Mouse (Mus musculus) midbrain, embryonic 13.5 days (tissue): ENCODE results near the gene Ccna2. TPM values are rescaled to one million over a fixed set of nuclear protein-coding genes. Genes with fewer than 3 reads are reported as not detected.

Experiments
- ATAC-seq: fragments of 200-750 bp; cut with Nextera tagmentation; 2 replicates; pipeline ENCODE4 v1.8.0; 2017; ENCODE audit warnings: mild to moderate bottlenecking, moderate TSS enrichment, moderate library complexity
- H3K27ac ChIP-seq: fragments of 300-500 bp; sonication (generic); 2 replicates; pipeline ENCODE4 v1.5.1; 2015; ENCODE audit warnings: inconsistent platforms, mild to moderate bottlenecking, moderate library complexity
- H3K27me3 ChIP-seq: fragments of 300-500 bp; sonication (generic); 2 replicates; pipeline ENCODE4 v1.6.1; 2015; ENCODE audit warnings: mild to moderate bottlenecking, inconsistent platforms
- H3K36me3 ChIP-seq: fragments of 300-500 bp; sonication (generic); 2 replicates; pipeline ENCODE4 v1.6.1; 2015; ENCODE audit warnings: mild to moderate bottlenecking, inconsistent platforms
- H3K4me1 ChIP-seq: fragments of 300-500 bp; sonication (generic); replicated peaks from 2 replicates; pipeline ENCODE4 v1.6.1; 2015; ENCODE audit warnings: inconsistent platforms
- H3K4me2 ChIP-seq: fragments of 300-500 bp; sonication (generic); replicated peaks from 2 replicates; pipeline ENCODE4 v1.6.1; 2015; ENCODE audit warnings: moderate library complexity, mild to moderate bottlenecking, inconsistent platforms
- H3K4me3 ChIP-seq: fragments of 300-500 bp; sonication (generic); replicated peaks from 2 replicates; pipeline ENCODE4 v1.5.1; 2015; ENCODE audit warnings: mild to moderate bottlenecking, inconsistent platforms
- H3K9ac ChIP-seq: fragments of 300-500 bp; sonication (generic); replicated peaks from 2 replicates; pipeline ENCODE4 v1.6.1; 2015; ENCODE audit warnings: mild to moderate bottlenecking, inconsistent platforms
- H3K9me3 ChIP-seq: fragments of 300-500 bp; sonication (generic); 2 replicates; pipeline ENCODE4 v1.6.1; 2016; ENCODE audit warnings: mild to moderate bottlenecking, inconsistent platforms
- WGBS: fragments of 180-500 bp; shearing (Covaris S2); methylation state at CpG from one replicate; pipeline ENCODE4 v1.1.7; 2015; 5-methylcytosine and 5-hydroxymethylcytosine counted together
- polyA plus RNA-seq: library from polyadenylated mRNA; unstranded; fragments of >200 nt; fragmentation: Nextera tagmentation; extraction: Ambion mirVana; gene quantifications from 2 replicates; pipeline ENCODE4 v1.2.1, GENCODE M21; 2015

Ccna2 gene
- polyA plus RNA-seq, 1 experiment from 2014 or later, result 84.2 TPM

DNA sequence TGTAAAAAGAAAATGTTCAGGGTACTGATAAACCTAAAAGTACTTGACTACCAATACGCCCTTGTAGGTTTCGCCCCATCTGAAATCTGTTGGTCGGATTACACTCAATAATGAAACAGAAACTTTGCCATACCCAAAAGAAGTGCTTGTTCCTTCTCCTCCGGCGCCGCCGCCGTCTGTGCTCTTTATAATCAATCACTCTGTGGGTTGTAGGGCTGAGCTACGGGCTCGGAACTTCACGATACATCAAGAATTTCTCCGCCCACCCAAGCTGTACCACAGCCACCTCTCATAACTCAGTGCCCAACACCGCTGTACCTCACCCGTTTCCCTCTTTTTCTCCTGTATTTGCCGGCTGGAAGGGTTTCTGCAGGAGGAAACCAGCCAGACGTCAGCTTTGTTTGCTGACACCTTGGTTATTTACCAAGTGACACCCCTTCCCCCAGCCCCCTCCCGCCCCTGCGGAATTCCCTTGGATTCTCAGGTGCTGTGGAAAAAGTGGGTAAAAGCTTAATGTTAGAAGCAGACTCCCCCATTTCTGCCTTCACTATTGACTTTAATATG is 39.9 kb downstream of the Ccna2 start:
- H3K36me3 ChIP-seq, result no peaks in the 10 kb centered on the region
- 0 out of 2 replicates have a peak, but pooled peaks cover 12% of the 10 kb centered on the region for H3K4me1 ChIP-seq
- H3K4me2 ChIP-seq, result peak overlapping the region; percentile 38
- no peak overlapping the region; the same call in 1 of the 2 replicates for H3K4me3 ChIP-seq
- H3K27me3 ChIP-seq, result peaks cover 14% of the 10 kb centered on the region; the same call in 1 of the 2 replicates
- ATAC-seq, result no peak
- WGBS, result 21% methylated on average over 18 of the region's 18 CpGs
- no peaks in the 10 kb centered on the region for H3K9me3 ChIP-seq
- no peak overlapping the region for H3K9ac ChIP-seq
- no peak overlapping the region for H3K27ac ChIP-seq

DNA sequence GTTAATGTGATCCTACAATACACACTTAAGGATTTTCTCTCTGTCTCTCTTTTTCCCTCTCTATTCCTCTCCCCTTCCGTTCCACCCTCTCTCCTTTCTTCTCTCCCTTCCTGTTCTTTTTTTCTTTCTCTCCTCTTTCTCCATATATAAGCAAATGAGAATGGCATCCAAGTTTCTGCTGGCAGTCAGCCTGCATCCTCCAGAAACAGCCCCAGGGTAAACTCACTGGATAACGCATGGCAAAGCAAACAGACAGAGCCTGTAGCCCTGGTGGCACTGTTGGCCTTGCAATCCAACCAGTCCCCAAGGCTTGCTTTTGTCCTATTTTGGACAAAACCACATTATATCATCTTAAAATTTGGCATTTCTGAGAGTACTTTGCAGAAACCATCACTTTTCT is 40.7 kb downstream of the Ccna2 start:
- 45% methylated on average over 2 of the region's 2 CpGs for WGBS
- Histone ChIP-seq H3K4me2 (no peak overlapping the region), H3K36me3 (no peaks in the 10 kb centered on the region), H3K27me3 (peaks cover 14% of the 10 kb centered on the region; the same call in 1 of the 2 replicates), H3K4me3 (no peak overlapping the region), H3K27ac (no peak overlapping the region), H3K9ac (no peak overlapping the region), H3K4me1 (0 out of 2 replicates have a peak, but pooled peaks cover 12% of the 10 kb centered on the region), H3K9me3 (no peaks in the 10 kb centered on the region)
- no peak for ATAC-seq

- 79% methylated on average over 5 of the region's 5 CpGs for WGBS
- Histone ChIP-seq H3K4me2 (no peak overlapping the region), H3K27me3 (peaks cover 14% of the 10 kb centered on the region; the same call in 1 of the 2 replicates), H3K4me3 (no peak overlapping the region), H3K4me1 (0 out of 2 replicates have a peak, but pooled peaks cover 12% of the 10 kb centered on the region), H3K27ac (no peak overlapping the region), H3K36me3 (no peaks in the 10 kb centered on the region), H3K9me3 (no peaks in the 10 kb centered on the region), H3K9ac (no peak overlapping the region)
- no peak for ATAC-seq
These were observed 41.2 kb downstream of the Ccna2 start for GRCm38 (mm10) chr3:36530781-36531180.

GRCm38 (mm10) chr3:36530345-36530744 is 41.6 kb downstream of the Ccna2 start:
- Histone ChIP-seq H3K4me2 (no peak overlapping the region), H3K27me3 (peaks cover 14% of the 10 kb centered on the region; the same call in 1 of the 2 replicates), H3K4me3 (no peak overlapping the region), H3K4me1 (0 out of 2 replicates have a peak, but pooled peaks cover 12% of the 10 kb centered on the region), H3K27ac (no peak overlapping the region), H3K36me3 (no peaks in the 10 kb centered on the region), H3K9ac (no peak overlapping the region), H3K9me3 (no peaks in the 10 kb centered on the region)
- 91% methylated on average over 6 of the region's 6 CpGs for WGBS
- ATAC-seq, result no peak

GRCm38 (mm10) chr3:36524466-36524865 is 47.5 kb downstream of the Ccna2 start:
- no peaks in the 10 kb centered on the region for H3K36me3 ChIP-seq
- no peak overlapping the region for H3K9ac ChIP-seq
- H3K27ac ChIP-seq, result no peak overlapping the region
- no peak overlapping the region for H3K4me2 ChIP-seq
- H3K27me3 ChIP-seq, result peaks cover 24% of the 10 kb centered on the region
- no peak overlapping the region for H3K4me3 ChIP-seq
- WGBS, result 88% methylated on average over 3 of the region's 3 CpGs
- no peaks in the 10 kb centered on the region for H3K9me3 ChIP-seq
- no peak for ATAC-seq
- peaks cover 16% of the 10 kb centered on the region for H3K4me1 ChIP-seq

DNA sequence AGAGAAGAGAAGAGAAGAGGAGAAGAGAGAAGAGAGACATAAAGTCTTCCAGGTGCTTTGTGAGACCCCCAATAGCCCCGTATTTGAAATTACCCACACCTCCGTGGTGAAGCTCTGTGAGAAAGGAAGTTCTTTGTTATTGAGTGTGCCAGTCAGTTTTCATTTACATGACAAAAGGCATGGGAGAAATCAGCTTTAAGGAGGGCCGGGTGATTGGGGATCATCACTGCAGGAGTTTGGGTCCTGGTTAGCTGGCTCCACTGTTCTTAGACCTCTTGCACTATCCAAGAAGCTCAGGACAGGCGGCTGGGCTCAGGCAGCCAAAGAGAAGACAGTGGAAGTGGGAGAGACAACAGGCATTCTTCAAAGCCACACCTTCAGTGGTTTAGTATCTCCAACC is 49.8 kb downstream of the Ccna2 start:
- peak overlapping the region; percentile 66; the same call in 1 of the 2 replicates for H3K4me3 ChIP-seq
- ATAC-seq, result no peak
- no peak overlapping the region for H3K9ac ChIP-seq
- H3K9me3 ChIP-seq, result no peaks in the 10 kb centered on the region
- H3K27me3 ChIP-seq, result peaks cover 27% of the 10 kb centered on the region
- WGBS, result 1% methylated on average over 4 of the region's 4 CpGs
- peaks cover 16% of the 10 kb centered on the region for H3K4me1 ChIP-seq
- H3K36me3 ChIP-seq, result no peaks in the 10 kb centered on the region
- no peak overlapping the region for H3K27ac ChIP-seq
- peak overlapping the region; percentile 96 for H3K4me2 ChIP-seq

DNA sequence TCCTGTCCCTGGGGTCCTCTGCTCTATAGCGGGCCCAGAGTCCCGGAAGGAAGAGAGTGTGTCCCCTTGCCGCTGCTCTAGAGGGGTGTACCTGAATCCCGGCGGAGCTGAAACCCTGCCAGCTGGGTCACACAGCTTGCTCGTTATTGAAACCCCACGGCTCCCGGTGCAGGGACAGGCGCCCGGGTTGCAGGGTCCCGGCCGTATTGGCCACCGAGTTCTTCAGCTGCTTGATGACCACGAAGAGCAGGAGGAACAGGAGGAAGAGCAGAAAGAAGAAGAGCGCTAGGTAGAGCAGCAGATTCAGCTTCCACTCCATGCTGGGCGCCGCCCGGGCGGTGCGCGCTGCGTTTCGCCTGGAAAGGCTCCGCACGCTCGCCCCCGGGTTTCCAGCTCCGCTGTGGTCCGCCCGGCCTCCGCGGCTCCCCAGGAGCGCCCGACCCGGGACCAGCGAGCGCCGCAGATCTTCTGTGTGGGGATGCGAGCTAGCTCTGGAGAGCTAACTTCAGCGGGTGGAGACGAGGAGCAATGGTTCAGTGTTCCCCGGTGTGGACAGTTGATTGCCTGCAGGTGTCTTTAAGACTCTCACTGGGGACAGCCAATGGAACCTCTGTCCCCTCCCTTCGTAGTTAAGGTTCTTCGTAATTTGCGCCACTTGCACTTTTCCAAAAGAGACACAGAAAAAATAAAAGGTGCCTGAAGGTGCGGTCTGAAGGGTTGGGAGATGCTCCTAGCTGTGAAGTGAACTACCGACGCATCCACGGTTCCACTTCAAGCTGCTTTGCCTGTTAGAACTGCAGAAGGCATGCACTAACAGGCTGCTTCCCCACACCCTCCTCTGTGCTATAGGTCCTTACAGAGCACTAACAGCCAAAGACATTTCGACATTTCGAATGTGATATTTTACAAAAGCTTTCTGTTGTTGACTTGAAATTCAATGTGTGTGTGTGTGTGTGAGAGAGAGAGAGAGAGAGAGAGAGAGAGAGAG is 50.6 kb downstream of the Ccna2 start, which contains the start of gene Gm11549:
TSS of gene Gm11549 (minus strand) at position 741 of the 988 bp plus-strand sequence.
- peak within 1 kb of the TSS; percentile 75 for H3K9ac ChIP-seq
- WGBS, result under 1% methylated on average over 51 of the region's 51 CpGs
- ATAC-seq, result peak; percentile 80

DNA sequence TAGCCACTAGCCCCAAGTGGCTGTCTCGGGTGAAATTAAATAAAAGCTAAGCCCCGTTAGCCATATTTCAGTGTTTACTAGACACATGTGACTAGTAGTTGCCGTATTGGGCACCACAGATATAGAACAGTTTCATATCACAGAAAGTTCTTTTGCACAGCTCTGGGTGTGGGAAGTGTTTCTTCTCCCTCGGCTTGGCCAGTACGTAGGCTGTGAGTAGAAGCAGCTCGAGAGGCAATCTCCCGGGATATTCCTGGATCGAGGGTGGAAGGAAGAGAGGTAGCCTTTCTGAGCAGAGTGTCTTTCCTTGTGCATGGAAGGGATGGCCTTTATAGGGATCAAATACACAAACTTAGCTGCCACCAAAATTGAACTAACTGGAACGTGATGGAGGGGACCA is 55.8 kb downstream of the Ccna2 start:
- H3K4me1 ChIP-seq, result peaks cover 6% of the 10 kb centered on the region; the same call in 1 of the 2 replicates
- WGBS, result 92% methylated on average over 9 of the region's 9 CpGs
- no peak for ATAC-seq
- H3K36me3 ChIP-seq, result no peaks in the 10 kb centered on the region
- H3K9me3 ChIP-seq, result no peaks in the 10 kb centered on the region
- H3K27ac ChIP-seq, result no peak overlapping the region
- H3K4me2 ChIP-seq, result no peak overlapping the region
- H3K9ac ChIP-seq, result no peak overlapping the region
- H3K27me3 ChIP-seq, result peaks cover 12% of the 10 kb centered on the region
- no peak overlapping the region for H3K4me3 ChIP-seq

More for the DNA sequence above, 50.6 kb downstream of the Ccna2 start, which contains the start of gene Gm11549:
- Histone ChIP-seq H3K36me3 (no peaks in the 10 kb centered on the region), H3K27ac (no peak within 1 kb of the TSS), H3K4me3 (peak within 1 kb of the TSS; percentile 66), H3K4me2 (peak within 1 kb of the TSS; percentile 96), H3K9me3 (no peaks in the 10 kb centered on the region), H3K27me3 (peaks cover 27% of the 10 kb centered on the region), H3K4me1 (peaks cover 16% of the 10 kb centered on the region)

Other genes with a start within 250 kb of the Ccna2 start
- 49.5 and 57.5 TPM in 2 replicates for gene Anxa5, start 96.3 kb downstream of the Ccna2 start, polyA plus RNA-seq
- gene 1810062G17Rik, start 96.2 kb downstream of the Ccna2 start, polyA plus RNA-seq, result 0.71 TPM in 1 of 2 replicates, not detected in the other
- gene Gm11549, start 50.3 kb downstream of the Ccna2 start, polyA plus RNA-seq, result 0.52 and 0.71 TPM in 2 replicates
- 93.0 and 98.3 TPM in 2 replicates for gene Exosc9, start 19.5 kb downstream of the Ccna2 start, polyA plus RNA-seq
- 22.1 and 22.3 TPM in 2 replicates for gene Bbs7, start 41.3 kb upstream of the Ccna2 start, polyA plus RNA-seq
- 4.4 and 5.4 TPM in 2 replicates for gene Trpc3, start 118.0 kb upstream of the Ccna2 start, polyA plus RNA-seq